Mouse (Mus musculus): ENCODE results near the gene Rgs6.
A peak's percentile ranks its signal among the peaks of the same experiment; 100 is the strongest.

Rgs6 gene

GRCm38 (mm10) chr12:83131405-83131804 lies 543.3 kb downstream of the Rgs6 start:
- no peak for DNase-seq (ENCODE audit: low spot score in 2 of 2)

GRCm38 (mm10) chr12:83133827-83134226 lies 545.7 kb downstream of the Rgs6 start:
- peak; percentile 83 to 87 for DNase-seq (ENCODE audit: low spot score in 2 of 2)

- DNase-seq (ENCODE audit: low spot score in 2 of 2) = no peak
Measured at GRCm38 (mm10) chr12:83136031-83136430, 547.9 kb downstream of the Rgs6 start.

- DNase-seq (ENCODE audit: low spot score in 2 of 2) = no peak
Measured at GRCm38 (mm10) chr12:83136460-83136859, 548.4 kb downstream of the Rgs6 start.

GRCm38 (mm10) chr12:83137001-83137400 lies 548.9 kb downstream of the Rgs6 start:
- peak in 1 of 2 experiments; percentile 46 for DNase-seq (ENCODE audit: low spot score in 2 of 2)

- DNase-seq (ENCODE audit: low spot score in 2 of 2) = no peak
Measured at GRCm38 (mm10) chr12:83141164-83141563, 553.1 kb downstream of the Rgs6 start.

GRCm38 (mm10) chr12:83142507-83142906 lies 554.4 kb downstream of the Rgs6 start:
- DNase-seq (ENCODE audit: low spot score in 2 of 2) = no peak

- no peak for DNase-seq (ENCODE audit: low spot score in 2 of 2)
Measured at GRCm38 (mm10) chr12:83143071-83143470, 555.0 kb downstream of the Rgs6 start.

- no peak for DNase-seq (ENCODE audit: low spot score in 2 of 2)
Measured at GRCm38 (mm10) chr12:83143574-83143973, 555.5 kb downstream of the Rgs6 start.

GRCm38 (mm10) chr12:83145074-83145473 lies 557.0 kb downstream of the Rgs6 start:
- no peak for DNase-seq (ENCODE audit: low spot score in 2 of 2)

- DNase-seq (ENCODE audit: low spot score in 2 of 2) = no peak
Measured at GRCm38 (mm10) chr12:83145902-83146301, 557.8 kb downstream of the Rgs6 start.

- no peak for DNase-seq (ENCODE audit: low spot score in 2 of 2)
Measured at GRCm38 (mm10) chr12:83146917-83147316, 558.8 kb downstream of the Rgs6 start.

GRCm38 (mm10) chr12:83150030-83150429 lies 561.9 kb downstream of the Rgs6 start:
- DNase-seq (ENCODE audit: low spot score in 2 of 2) = no peak

GRCm38 (mm10) chr12:83150813-83151212 lies 562.7 kb downstream of the Rgs6 start:
- no peak for DNase-seq (ENCODE audit: low spot score in 2 of 2)

GRCm38 (mm10) chr12:83151474-83151873 lies 563.4 kb downstream of the Rgs6 start:
- DNase-seq (ENCODE audit: low spot score in 2 of 2) = no peak

- no peak for DNase-seq (ENCODE audit: low spot score in 2 of 2)
Measured at GRCm38 (mm10) chr12:83160211-83160610, 572.1 kb downstream of the Rgs6 start.

GRCm38 (mm10) chr12:83160700-83161099 lies 572.6 kb downstream of the Rgs6 start:
- no peak for DNase-seq (ENCODE audit: low spot score in 2 of 2)

- DNase-seq (ENCODE audit: low spot score in 2 of 2) = no peak
Measured at GRCm38 (mm10) chr12:83163721-83164120, 575.6 kb downstream of the Rgs6 start.

GRCm38 (mm10) chr12:83165058-83165457 lies 577.0 kb downstream of the Rgs6 start:
- no peak for DNase-seq (ENCODE audit: low spot score in 2 of 2)

GRCm38 (mm10) chr12:83168310-83168709 lies 580.2 kb downstream of the Rgs6 start:
- no peak for DNase-seq (ENCODE audit: low spot score in 2 of 2)

- peak; percentile 52 to 70 for DNase-seq (ENCODE audit: low spot score in 2 of 2)
Measured at GRCm38 (mm10) chr12:83169495-83170209, 581.6 kb downstream of the Rgs6 start.

- no peak for DNase-seq (ENCODE audit: low spot score in 2 of 2)
Measured at GRCm38 (mm10) chr12:83178770-83179169, 590.7 kb downstream of the Rgs6 start.

GRCm38 (mm10) chr12:83179860-83180259 lies 591.8 kb downstream of the Rgs6 start:
- no peak for DNase-seq (ENCODE audit: low spot score in 2 of 2)

- DNase-seq (ENCODE audit: low spot score in 2 of 2) = no peak
Measured at GRCm38 (mm10) chr12:83180561-83180960, 592.5 kb downstream of the Rgs6 start.

Measured in right cerebral cortex, postnatal 10 days (tissue).